Mouse (Mus musculus) CD4-positive, CD25-positive, alpha-beta regulatory T cell, adult 4 months (primary cell): Measurements from ENCODE around the gene Lbh. TPM values are rescaled to one million over a fixed set of nuclear protein-coding genes. Genes with fewer than 3 reads are reported as not detected.

Experiments
- ATAC-seq: one replicate; pipeline ENCODE4 v1.8.0; 2017
- polyA plus RNA-seq, 2 experiments: library from polyadenylated mRNA; unstranded; fragments of 100-300 nt; shearing (Covaris generic); gene quantifications; one replicate each; pipeline ENCODE4 v1.2.1; 2017

The Lbh gene
- polyA plus RNA-seq, 2 experiments from 2014 or later, result 22.7 to 38.5 TPM

DNA sequence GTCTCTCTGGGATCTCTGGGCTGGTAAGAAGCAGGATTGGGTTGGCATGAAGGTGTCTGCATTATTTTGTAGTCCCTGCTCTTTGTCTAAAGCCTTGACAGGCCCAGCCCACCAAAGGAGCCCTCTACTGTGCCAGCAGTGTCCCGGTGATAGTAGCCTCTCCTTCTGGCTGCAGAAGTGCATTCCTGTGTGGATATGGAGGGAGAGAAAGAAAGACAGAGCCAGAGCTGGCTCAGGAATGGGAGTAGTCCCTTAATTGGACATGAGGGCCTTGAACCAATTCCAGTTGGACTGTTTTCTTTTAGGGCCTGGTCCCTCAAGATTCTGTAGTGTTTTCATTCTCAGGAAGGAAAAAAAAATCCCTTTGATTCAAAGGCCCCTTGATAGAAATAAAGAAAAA lies 6.4 kb upstream of the Lbh start:
- ATAC-seq, result no peak

DNA sequence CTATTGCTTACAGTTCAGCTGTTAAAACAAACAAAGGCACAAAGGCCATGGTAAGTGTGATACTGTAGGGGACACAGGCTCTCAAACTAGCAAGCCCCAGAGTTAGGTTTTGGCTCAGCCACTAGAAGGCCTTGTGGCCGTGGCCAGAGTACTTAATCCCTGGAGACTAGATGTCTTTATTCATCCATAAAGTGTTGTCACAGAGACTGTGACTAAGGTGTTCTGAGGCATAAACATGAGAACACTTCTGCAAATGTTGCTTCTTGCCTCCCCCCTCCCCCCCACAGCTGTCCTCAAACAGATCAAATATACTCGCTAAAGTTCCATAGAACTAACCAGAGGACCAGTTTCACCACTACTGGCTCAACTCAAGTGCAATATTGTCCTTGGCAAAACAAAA lies 4.0 kb upstream of the Lbh start:
- no peak for ATAC-seq

DNA sequence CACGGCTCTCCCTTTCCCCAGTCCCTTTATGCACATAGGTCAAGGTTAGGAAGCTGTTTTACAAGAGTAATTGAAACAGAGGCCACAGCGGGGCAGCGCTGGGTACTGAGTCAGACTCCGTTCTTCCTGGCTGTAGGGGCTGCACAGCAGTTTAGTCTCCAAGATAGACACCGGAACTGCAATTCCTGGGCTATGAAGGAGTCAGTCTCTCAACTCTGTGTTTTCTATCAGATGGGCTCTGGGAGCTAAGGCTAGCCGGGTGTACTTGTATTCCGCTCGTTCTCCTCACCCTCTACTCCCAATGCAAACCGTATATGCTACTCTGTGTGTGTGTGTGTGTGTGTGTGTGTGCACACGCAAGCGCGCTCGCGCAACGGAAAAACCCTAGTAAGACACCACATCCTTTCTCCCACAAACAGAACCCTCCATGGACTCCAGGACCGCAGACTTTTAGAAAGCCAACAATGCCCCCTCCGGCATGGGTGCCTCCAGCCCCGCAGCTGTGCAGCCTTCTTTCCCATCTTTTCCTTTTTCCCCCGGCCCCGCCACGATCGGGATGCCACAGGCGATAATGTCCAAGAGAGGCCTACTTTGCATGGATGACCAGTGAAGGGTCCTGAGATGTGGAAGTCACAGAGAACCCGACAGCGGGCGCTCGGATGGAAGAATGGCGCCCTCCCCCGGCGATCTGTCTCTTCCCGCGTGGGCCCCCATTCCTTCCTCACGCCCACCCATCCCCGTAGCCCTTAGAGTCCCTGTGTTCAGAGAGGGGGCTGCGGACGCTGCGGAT lies 669 bp upstream of the Lbh start:
- ATAC-seq, result peak; percentile 58

DNA sequence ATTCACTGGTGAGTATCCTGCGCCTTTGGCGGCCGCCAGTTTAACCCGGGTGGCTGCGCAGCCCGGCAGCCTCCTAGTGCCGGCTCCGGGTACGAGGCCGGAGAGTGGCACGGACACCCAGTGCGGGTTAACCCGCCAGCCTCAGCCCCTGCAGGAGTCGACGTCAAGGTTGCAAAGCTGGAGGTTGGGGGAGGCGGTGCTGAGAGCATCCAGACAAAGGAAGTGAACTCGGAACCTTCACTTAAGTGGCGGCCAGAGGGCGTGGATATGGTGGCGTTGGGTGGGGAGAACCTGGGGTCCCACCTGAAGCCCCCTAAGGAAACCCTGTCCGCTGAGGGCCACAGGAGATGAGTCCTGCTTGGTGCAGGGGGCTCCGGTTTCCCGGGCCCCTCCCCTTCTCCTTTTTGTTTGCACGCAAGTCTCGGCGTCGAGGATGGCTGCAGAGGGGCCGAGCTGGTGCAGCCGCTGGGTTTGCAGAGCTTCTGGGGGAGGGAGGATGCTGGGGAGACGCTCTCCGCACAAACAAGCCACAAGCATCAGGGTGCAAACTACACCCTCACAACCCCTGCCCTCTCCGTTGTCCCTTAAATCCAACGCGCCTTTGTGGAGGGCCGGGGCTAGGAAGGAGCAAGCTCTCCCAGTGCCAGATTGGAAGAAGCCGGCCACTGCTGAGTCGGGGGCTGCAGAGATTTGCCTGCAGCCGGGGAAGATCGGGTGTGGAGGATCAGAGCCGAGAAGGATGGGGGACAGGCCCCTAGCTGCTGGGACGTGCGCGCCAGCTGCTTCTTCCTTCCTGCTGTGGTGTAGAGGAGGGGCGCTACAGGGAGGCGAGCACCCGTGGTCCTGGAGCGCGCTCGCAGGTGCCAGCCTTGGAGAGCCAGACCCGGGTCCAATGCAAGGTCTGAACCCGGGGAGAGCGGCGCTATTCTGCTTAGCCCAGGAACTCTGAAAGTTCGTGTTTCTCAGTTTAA lies 751 bp downstream of the Lbh start:
- ATAC-seq, result peak; percentile 49

DNA sequence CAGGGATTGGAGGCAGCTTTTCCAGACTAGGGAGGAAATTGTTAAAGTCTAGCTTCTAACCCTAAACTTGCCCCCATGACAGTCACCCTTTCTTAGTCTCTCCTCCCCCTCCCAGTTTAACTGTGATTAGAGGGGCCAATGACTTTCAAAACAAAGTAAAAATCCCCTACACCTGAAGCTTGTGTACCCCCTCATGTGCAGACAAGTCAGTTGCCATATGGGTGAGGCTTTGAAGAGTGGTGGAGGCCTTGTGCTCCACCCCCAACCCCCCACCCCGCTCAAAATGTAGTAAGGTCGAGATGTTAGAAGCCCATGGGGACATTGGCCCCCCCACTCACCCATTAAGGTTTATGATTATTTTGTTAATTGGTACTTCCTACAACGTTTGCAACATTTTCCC lies 1.5 kb downstream of the Lbh start:
- no peak for ATAC-seq

DNA sequence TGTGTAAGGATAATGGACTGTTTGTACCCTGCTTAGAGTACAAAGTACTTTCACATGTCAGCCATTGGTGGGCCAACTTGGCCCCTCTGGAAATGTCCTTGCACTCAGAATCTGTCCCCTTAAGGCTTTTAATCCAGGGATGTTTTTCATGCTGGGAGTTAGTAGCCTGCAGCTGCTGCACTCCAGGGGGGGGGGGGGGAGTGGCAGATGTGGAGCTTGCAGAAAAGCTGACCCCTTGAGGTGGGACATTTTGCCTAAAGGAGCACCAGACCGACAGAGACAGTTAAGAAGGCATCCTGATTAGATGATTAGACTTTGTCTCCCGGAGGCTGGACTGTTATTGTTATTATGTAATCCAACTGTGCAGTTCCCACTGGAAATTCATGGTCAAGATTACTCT lies 2.3 kb downstream of the Lbh start:
- no peak for ATAC-seq

DNA sequence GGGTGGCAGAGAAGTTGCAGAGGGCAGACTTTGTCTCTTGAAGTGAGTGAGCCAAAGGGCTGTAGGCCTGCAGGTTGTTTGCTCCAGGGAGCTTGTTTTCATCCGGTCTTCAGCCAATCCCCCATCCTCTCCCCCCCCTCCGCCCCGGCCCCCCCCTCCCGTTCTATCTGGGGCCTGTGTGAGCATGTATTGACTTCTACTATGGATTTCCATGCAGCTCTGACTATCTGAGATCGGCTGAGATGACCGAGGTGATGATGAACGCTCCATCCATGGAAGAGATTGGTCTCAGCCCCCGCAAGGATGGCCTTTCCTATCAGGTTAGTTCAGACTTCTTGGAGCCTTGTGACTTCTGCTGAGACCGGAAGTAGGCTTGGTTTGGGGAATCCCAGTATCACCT lies 2.9 kb downstream of the Lbh start:
- ATAC-seq, result no peak

DNA sequence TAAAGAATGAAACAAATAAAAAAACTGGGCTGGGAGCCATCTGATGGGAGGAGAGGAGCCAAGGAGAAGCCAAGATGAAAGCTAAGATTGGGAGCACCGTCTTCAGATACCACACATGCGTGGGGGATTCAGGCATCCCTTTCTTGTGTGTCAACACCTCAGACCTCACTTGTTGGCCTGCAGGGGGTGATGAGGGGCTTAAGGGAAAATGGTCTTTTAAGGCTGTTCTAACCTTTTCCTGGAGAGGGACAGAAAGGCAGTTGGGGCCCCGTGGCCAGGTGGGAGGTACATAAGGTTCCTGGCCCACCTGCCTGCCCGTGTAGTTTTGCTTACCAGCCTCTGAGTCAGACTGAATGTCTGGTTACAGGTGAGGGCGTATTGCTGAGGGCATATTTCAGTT lies 4.1 kb downstream of the Lbh start:
- ATAC-seq, result no peak

DNA sequence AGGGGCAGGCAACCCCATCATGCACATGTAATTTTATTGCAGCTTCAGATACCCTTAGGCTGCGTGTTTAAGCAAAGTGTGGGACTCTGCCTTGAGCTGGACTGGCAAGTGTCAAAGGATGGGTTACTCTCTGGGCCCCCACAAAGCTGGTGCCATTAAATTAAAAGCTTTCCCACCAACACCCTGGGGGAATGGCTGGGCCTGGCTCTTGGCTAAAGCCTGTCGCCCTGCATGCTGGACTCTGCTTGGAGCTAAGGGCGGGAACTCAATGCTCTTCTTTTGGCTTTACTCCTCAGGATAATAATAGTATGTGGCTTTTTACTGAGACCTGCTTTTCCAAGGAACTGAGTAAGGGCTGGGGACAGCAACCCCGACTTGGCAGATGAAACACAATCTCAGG lies 5.2 kb downstream of the Lbh start:
- no peak for ATAC-seq

DNA sequence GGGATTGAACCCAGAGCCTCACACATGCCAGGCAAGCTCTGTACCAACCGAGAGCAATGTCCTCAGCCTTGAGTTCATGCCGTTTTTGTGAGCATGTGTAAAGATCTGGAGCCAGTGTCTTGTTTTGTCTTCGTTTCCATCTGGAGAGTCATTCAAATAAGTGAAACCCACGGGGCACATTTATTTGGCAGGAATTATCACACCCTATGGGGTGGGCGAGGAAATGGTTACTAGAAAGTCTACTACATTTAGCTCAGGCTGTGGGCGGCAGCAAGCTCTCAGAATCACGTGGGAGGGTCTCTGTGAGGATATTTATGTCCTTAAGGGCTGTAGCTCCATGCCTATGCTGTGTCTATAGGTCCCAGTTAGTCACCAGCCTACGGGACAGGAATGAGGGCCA lies 6.2 kb downstream of the Lbh start:
- ATAC-seq, result no peak

DNA sequence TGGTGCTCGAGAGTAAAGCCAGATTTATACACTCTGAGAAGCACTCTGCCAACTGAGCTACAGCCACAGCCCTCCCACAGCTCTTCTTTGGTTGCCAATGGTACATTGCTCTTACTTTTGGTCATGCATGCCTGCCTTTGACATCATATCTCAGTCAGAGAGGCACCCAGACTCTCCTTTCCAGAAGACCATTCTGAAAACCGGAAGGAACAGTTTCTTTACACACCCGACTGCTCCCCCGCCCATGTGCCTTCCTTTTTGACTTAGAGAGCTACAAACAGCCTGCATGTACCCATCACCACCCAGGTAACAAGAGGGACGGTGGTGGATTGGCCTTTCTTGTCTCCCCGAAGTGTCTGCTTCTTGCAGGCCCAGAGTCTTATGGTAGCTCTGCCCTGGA lies 7.0 kb downstream of the Lbh start:
- peak; percentile 55 for ATAC-seq

DNA sequence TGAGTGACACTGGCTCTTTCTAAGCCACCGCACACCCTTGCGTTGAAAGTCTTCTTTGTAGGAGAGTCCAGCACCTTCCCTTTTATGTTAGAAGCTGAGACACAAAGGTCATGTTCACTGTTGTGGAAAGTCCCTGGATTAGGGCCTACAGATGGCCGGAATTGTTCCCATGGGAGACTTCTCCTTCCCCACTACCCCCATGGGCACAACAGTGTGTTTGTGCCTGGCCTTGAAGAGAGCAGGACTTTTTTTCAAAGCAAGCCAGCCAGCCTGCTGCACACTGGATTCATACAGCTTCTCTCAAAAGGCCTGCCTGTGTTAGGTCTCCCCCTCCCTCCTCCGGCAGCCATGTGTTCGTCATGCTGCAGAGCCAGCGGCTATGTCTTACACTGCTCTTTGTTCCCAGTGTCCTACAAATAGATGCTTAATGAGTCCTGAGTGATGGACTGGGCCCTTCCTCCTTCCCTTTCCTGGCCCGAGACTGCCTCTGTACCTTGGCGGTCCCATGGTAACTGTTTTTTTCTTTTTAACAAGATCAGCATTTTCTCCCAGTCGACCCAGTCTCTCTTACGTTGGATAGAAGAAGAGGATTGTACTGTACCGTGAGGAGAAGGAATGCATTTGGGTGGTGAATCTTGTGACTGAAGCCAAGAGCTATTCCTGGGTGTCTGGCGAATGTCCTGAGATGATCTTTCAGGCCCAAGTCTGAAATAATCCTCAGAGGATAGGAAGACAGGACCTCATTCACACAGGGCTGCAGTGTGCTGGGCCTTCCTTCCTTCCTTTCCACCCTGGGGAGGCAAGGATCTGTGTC lies 7.9 kb downstream of the Lbh start:
- ATAC-seq, result no peak

DNA sequence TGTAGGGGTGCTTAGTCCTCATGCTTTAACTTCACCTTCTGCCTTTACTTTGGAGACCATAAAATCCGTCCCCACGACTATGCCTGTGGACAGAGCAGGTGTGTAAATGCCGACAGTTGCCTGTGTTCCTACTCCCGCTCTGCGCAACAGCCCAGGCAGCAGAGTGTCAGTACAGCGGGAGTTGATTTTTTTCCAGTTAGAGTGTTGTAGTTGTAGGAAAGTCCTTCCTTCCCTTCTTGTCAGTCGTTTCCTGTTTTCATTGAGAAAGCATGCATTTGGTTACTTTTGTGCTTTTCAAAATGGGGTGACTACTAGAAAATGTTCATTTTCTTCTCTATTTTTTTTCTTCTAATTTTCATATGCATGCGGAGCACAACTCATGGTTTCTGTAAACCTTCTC lies 8.9 kb downstream of the Lbh start:
- peak; percentile 25 for ATAC-seq

DNA sequence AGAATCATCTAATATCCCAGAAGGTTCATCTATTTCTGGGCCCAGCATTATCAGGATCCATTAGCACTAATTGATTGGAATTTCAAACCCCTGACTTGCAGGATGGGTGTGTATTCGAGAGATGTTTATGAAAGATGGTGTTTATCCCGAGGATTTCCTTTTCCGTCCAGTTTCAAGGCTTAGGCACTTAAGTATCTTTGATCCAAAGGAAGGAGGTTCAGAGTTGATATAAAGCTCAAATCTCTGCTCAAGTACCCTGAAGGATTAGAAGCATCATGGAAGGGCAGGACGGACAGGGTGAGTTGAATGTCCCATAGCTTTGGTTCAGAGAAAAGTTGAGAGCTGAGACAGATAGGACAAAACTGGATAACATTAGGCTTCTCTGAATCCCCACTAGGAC lies 15.0 kb downstream of the Lbh start:
- ATAC-seq, result no peak

DNA sequence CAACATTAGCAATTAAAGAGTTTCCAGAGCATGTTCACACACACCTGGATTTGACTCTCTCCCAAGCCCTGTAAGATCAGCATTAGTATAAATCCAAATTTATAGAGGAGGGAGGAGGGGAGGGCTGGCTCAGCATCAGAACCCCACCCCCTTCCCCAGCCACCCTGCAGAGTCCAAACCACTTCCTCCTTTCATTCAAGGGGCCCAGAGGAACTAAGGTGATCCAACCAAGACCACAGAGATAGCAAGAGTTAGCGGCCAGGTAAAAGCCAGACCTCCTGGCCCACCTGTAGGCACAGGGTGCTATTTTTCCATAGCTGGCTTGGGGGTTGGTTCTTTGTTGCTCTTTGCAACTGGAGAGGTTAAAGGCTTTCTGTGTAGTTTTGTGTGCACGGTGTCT lies 16.0 kb downstream of the Lbh start:
- ATAC-seq, result peak; percentile 73

DNA sequence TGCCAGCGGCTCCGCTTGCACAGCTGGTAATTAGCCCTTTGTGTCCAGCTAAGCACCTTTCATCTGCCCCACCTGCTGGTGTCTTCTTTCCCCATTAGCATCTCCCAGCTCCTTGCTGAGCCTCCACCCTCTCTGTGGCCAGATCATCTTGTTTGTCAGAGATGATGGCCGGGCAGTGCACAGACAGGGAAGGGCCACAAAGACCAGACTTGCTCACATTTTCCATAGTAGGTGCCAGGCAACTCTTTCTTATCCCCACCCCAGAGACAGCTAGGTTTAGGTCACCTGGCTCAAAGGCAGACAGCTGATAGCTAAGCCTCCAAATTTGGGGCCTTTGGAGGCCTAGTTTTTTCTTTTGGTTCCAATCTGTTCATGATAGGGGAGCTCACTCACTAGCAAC lies 16.5 kb downstream of the Lbh start:
- ATAC-seq, result no peak

DNA sequence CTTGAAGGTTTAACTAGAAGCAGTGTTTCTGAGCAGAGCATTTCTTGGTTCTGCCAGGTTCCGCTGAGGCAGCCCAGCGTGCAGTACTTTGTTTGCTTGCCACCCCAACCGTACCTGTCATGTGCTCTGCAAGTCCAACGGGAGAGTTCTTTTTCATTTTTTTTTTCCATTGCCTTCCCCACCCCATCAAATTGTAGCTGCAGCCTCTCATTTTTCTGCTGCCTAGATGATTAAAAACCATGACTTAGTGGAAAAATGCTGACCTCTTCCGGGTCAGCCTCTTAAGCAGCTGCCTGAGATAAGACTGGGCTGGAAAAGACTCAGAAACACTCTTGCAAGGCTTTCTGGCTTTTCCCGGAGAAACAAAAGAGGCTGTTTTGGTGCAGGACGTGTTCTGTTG lies 17.8 kb downstream of the Lbh start:
- peak; percentile 8 for ATAC-seq

DNA sequence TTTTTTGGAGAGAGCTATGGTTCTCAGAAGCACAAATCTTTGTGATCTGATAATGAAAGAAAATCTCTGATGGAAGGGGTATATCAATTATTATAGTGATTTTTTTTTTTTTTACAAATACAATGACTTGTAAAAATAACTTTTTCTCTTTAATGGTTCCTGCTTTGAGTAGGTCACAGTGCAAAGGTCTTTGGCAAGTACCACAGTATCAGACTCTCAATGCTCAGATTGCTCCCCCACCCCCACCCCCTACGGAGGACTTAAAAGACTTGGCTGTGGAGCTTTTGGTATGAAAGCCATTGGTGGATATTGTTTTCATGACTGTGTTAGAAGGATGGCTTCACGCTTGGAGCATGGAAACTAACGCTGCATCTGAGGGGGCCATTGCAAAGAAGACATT lies 18.2 kb downstream of the Lbh start:
- ATAC-seq, result no peak

DNA sequence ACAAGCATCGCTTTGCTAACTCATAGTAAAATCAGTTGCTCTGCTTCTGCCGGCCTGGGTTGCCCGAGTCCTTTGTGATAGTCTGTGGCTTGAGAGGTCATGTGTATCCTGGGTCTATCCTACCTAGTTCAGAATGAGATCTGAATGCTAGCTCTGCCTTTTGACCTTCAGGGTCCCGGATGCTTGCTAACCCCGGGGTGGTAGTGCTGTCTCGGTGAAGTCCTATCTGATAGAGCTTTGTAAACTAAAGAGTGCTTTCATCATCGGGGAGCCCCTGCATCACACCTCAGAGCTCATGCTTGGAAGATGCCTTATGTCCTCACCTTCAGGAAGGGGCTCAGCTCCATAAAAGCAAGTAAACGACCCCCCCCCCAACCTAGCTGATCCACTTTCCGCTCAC lies 19.1 kb downstream of the Lbh start:
- ATAC-seq, result peak; percentile 6

DNA sequence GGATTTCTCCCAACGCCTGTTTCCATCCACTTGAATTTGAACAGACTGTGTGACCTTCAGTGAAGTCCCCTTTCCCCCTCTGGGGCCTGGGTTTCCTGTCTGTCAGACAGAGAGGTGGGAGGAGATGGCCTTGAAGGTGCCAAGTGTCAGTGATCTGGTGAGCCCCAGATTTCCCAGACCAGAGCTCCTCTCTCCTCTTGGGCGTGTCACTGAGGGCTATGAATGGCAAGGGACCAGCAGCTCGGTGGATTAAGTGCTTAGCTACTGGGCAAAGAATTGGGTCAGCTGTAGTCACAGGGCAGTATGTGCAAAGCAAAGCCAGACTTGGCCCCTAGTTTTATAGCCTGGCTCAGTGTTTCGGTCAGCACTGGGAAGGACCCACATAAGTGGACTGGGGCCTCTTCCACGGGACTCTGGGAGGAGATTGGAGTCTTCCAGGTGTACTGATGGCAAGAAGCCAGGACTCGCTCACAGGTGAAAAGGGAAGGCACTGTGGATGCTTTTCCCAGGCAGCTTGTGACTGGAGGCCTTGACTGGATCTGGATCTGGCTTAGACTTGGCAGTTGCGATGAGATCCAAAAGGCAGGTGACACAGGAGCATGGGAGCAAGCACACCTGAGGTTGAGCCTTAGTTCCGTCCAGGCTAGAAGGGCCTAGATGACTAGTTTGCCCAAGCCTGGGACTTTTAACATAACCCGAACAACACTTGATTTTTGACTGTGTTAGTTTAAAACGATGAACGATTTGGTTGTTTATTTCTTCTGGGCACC lies 20.1 kb downstream of the Lbh start:
- no peak for ATAC-seq

DNA sequence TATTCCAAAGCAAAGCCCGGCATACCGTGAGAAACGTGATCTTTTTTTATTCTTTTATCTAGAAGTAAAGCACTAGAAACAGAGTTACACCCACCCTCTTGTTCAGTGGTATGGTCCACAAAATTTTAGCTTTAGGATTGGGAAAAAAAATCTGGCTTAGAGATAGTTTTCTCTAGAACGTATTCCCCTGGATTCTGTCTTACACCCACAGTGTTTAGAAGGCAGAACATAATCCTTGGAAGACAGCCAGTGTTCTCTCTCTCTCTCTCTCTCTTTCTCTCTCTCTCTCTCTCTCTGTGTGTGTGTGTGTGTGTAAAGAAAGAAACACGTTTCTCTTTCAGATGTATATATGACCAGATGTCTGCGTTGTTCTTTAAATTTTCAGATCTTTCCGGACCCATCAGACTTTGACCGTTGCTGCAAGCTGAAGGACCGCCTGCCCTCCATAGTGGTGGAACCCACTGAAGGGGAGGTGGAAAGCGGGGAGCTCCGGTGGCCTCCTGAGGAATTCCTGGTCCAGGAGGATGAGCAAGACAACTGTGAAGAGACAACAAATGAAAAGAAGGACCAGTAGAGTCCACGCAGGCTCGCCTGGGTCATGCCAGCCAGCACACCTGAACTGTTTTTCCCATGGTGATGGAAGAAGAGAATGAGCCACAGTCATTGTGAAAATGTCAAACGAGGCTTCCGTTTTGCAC lies 20.9 kb downstream of the Lbh start:
- no peak for ATAC-seq

DNA sequence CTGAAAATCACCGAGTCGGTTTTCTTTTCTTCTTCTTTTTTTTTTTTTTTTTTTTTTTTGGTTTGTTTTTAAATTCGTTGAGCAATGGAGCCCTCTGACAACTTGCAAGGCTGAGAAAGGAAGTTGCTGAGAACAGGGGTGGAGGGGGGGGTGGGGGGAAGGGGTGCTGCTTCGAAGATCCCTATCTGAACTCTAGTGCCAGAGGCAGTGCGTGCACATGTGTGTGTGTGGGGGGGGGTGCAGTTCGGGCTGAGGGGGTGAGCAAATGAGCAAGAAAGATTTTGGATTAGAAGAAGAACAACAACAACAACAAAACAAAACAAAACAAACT lies 21.4 kb downstream of the Lbh start:
- peak; percentile 65 for ATAC-seq
